Mouse (Mus musculus) liver, embryonic 16.5 days (tissue): ENCODE data around the gene Nlrc4. TPM values are rescaled to one million over a fixed set of nuclear protein-coding genes. Genes with fewer than 3 reads are reported as not detected.

Experiments
- ATAC-seq: fragments of 200-750 bp; cut with Nextera tagmentation; 2 replicates; pipeline ENCODE4 v1.8.0; 2017; ENCODE audit warnings: low read depth, mild to moderate bottlenecking, moderate number of reproducible peaks, moderate library complexity
- H3K27ac ChIP-seq: fragments of 300-500 bp; sonication (generic); 2 replicates; pipeline ENCODE4 v1.5.1; 2014; ENCODE audit warnings: mild to moderate bottlenecking, low read length
- H3K27me3 ChIP-seq: fragments of 300-500 bp; sonication (generic); 2 replicates; pipeline ENCODE4 v1.6.1; 2014; ENCODE audit warnings: low read depth, low read length, mixed read lengths; ENCODE audit not compliant: control insufficient read depth, insufficient read depth
- H3K36me3 ChIP-seq: fragments of 300-500 bp; sonication (generic); 2 replicates; pipeline ENCODE4 v1.6.1; 2014; ENCODE audit warnings: mild to moderate bottlenecking; ENCODE audit not compliant: control insufficient read depth, insufficient read depth
- H3K4me1 ChIP-seq: fragments of 300-500 bp; sonication (generic); 2 replicates; pipeline ENCODE4 v1.6.1; 2014; ENCODE audit warnings: low read depth, low read length, mixed read lengths; ENCODE audit not compliant: control insufficient read depth
- H3K4me2 ChIP-seq: fragments of 300-500 bp; sonication (generic); 2 replicates; pipeline ENCODE4 v1.6.1; 2014; ENCODE audit warnings: low read depth, low read length, mixed read lengths
- H3K4me3 ChIP-seq: fragments of 300-500 bp; sonication (generic); 2 replicates; pipeline ENCODE4 v1.5.1; 2014; ENCODE audit warnings: low read depth, mild to moderate bottlenecking, low read length
- H3K9ac ChIP-seq: fragments of 300-500 bp; sonication (generic); 2 replicates; pipeline ENCODE4 v1.6.1; 2014; ENCODE audit warnings: low read depth, low read length
- H3K9me3 ChIP-seq: fragments of 300-500 bp; sonication (generic); replicated peaks from 2 replicates; pipeline ENCODE4 v1.6.1; 2016; ENCODE audit warnings: low read length; ENCODE audit not compliant: control insufficient read depth
- WGBS: fragments of 180-500 bp; shearing (Covaris S2); extraction: QIAGEN DNeasy Blood & Tissue Kit; methylation state at CpG from one replicate; pipeline ENCODE4 v1.1.7; 2014; ENCODE audit not compliant: insufficient replicate concordance; 5-methylcytosine and 5-hydroxymethylcytosine counted together
- polyA plus RNA-seq: library from polyadenylated mRNA; unstranded; fragments of >200 nt; fragmentation: Nextera tagmentation; extraction: Ambion mirVana; gene quantifications from 2 replicates; pipeline ENCODE4 v1.2.1, GENCODE M21; 2015

Gene Nlrc4
- 0.36 and 0.44 TPM in 2 replicates for polyA plus RNA-seq

DNA sequence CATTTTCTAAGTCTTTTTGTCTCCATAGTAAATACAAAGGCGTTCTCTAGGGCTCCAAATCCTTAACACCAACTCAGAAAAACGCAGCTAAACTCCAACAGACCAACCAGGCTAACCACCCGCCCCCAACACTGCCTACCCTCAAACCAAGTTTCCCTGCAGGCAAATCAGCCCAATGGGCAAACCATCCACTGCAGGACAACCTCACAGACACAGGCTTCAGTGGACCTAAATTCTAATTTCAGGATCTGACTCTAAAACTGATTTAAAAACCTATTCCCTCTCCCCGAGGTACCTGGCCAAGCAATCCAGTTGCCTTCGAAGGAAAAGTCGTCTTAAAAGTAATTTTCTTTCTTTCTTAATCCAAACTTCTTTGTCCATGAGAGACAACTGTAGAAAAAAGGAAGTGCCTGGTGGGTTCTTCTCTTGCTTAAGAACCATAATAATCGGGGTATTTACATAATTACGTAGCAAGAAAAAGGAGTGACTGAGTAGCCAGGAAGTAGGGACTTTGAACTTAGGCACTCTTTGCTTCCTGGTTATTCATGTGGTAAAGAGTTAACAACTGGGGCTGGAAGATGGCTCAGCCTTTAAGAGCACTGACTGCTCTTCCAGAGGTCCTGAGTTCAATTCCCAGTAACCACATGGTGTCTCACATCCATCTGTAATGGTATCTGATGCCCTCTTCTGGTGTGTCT, at the start of gene Nlrc4:
TSS of gene Nlrc4 (minus strand) at position 432 of the 698 bp plus-strand sequence.
- H3K9me3 ChIP-seq: no peaks in the 10 kb centered on the region
- H3K4me1 ChIP-seq: no peaks in the 10 kb centered on the region
- ATAC-seq: no peak
- no peak within 1 kb of the TSS for H3K27ac ChIP-seq
- no peak within 1 kb of the TSS for H3K9ac ChIP-seq
- H3K27me3 ChIP-seq: no peaks in the 10 kb centered on the region
- WGBS: 34% methylated on average over 8 of the region's 8 CpGs
- H3K36me3 ChIP-seq: no peaks in the 10 kb centered on the region
- no peak within 1 kb of the TSS for H3K4me3 ChIP-seq
- no peak within 1 kb of the TSS for H3K4me2 ChIP-seq

DNA sequence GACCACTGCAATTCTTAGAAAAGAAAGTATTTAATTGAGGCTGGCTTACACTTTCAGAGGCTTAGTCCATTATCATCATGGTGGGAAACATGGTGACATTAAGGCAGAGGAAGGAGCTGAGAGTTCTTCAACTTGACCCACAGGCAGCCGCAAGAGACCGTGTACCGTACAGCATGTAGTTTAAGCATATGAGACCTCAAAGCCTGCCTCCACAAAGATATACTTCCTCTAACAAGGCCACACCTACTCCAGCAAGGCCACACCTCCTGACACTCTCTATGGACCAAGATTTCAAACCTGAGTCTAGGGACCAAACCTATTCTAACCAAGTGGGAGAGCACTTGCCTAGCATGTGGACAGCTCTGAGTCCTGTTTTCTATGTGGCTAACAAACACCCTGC, 49.7 kb upstream of the Nlrc4 start:
- no peaks in the 10 kb centered on the region for H3K36me3 ChIP-seq
- ATAC-seq: 0 out of 2 replicates have a peak, but pooled peaks have one; percentile 30
- H3K9ac ChIP-seq: no peak overlapping the region
- WGBS: 34% methylated on average over 3 of the region's 3 CpGs
- no peaks in the 10 kb centered on the region for H3K9me3 ChIP-seq
- no peak overlapping the region for H3K27ac ChIP-seq
- no peak overlapping the region for H3K4me3 ChIP-seq
- H3K4me2 ChIP-seq: no peak overlapping the region
- H3K4me1 ChIP-seq: no peaks in the 10 kb centered on the region
- no peaks in the 10 kb centered on the region for H3K27me3 ChIP-seq

DNA sequence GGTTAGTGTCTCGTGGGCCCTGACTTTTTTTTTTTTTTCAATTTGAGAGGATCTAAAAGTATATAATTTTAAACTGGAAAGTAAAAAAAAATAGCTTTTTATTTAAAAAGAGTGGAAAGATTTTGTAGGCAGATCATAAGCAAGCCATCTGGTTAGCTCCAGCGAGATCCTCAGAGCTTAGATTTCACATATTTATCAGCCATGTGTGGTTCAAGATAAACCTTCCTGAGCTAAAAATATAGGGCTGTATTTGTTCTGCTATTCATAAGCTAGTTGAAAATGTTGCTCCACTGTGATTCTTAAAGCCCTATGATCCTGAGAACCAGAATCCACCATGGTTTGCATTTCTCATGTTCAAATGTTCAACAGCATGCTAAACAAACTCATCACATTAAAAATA, 49.0 kb upstream of the Nlrc4 start:
- no peaks in the 10 kb centered on the region for H3K9me3 ChIP-seq
- H3K4me1 ChIP-seq: no peaks in the 10 kb centered on the region
- H3K4me2 ChIP-seq: no peak overlapping the region
- H3K36me3 ChIP-seq: no peaks in the 10 kb centered on the region
- no peak overlapping the region for H3K27ac ChIP-seq
- WGBS: 33% methylated on average over 2 of the region's 2 CpGs
- H3K4me3 ChIP-seq: no peak overlapping the region
- no peak for ATAC-seq
- H3K27me3 ChIP-seq: no peaks in the 10 kb centered on the region
- no peak overlapping the region for H3K9ac ChIP-seq

- peaks cover 28% of the 10 kb centered on the region for H3K36me3 ChIP-seq
- no peak overlapping the region for H3K27ac ChIP-seq
- no peak overlapping the region for H3K4me3 ChIP-seq
- no peak overlapping the region for H3K4me2 ChIP-seq
- no peak overlapping the region for H3K9ac ChIP-seq
- no peaks in the 10 kb centered on the region for H3K9me3 ChIP-seq
- H3K4me1 ChIP-seq: no peaks in the 10 kb centered on the region
- H3K27me3 ChIP-seq: no peaks in the 10 kb centered on the region
- no peak for ATAC-seq
Measured at GRCm38 (mm10) chr17:74501085-74501484, 42.1 kb upstream of the Nlrc4 start.

- H3K27me3 ChIP-seq: no peaks in the 10 kb centered on the region
- 69% methylated on average over 4 of the region's 4 CpGs for WGBS
- no peaks in the 10 kb centered on the region for H3K9me3 ChIP-seq
- ATAC-seq: no peak
- no peak overlapping the region for H3K27ac ChIP-seq
- H3K9ac ChIP-seq: no peak overlapping the region
- no peaks in the 10 kb centered on the region for H3K4me1 ChIP-seq
- H3K4me2 ChIP-seq: no peak overlapping the region
- no peak overlapping the region for H3K4me3 ChIP-seq
- peaks cover 35% of the 10 kb centered on the region for H3K36me3 ChIP-seq
Measured at GRCm38 (mm10) chr17:74500204-74500603, 41.3 kb upstream of the Nlrc4 start.

- WGBS: 66% methylated on average over 3 of the region's 3 CpGs
- H3K27me3 ChIP-seq: no peaks in the 10 kb centered on the region
- peaks cover 33% of the 10 kb centered on the region for H3K36me3 ChIP-seq
- peak; percentile 57 for ATAC-seq
- H3K27ac ChIP-seq: peak overlapping the region; percentile 92
- H3K4me3 ChIP-seq: peak overlapping the region; percentile 98
- H3K9me3 ChIP-seq: no peaks in the 10 kb centered on the region
- H3K9ac ChIP-seq: peak overlapping the region; percentile 98
- H3K4me2 ChIP-seq: peak overlapping the region; percentile 61
- H3K4me1 ChIP-seq: peaks cover 8% of the 10 kb centered on the region
Measured at GRCm38 (mm10) chr17:74491565-74491964, 32.6 kb upstream of the Nlrc4 start.

- H3K4me2 ChIP-seq: peak overlapping the region; percentile 61
- WGBS: 1% methylated on average over 12 of the region's 12 CpGs
- no peaks in the 10 kb centered on the region for H3K9me3 ChIP-seq
- H3K4me3 ChIP-seq: peak overlapping the region; percentile 98
- H3K27me3 ChIP-seq: no peaks in the 10 kb centered on the region
- H3K36me3 ChIP-seq: peaks cover 22% of the 10 kb centered on the region
- peak overlapping the region; percentile 99 for H3K27ac ChIP-seq
- H3K4me1 ChIP-seq: peaks cover 8% of the 10 kb centered on the region
- H3K9ac ChIP-seq: peak overlapping the region; percentile 98
- ATAC-seq: no peak
Measured at GRCm38 (mm10) chr17:74489901-74490220, 30.9 kb upstream of the Nlrc4 start.

GRCm38 (mm10) chr17:74489024-74489900, 30.3 kb upstream of the Nlrc4 start, which contains the start of gene Yipf4:
Gene Yipf4 (plus strand): TSS chr17:74489493.
- peak within 1 kb of the TSS; percentile 61 for H3K4me2 ChIP-seq
- H3K4me3 ChIP-seq: peak within 1 kb of the TSS; percentile 98
- no peaks in the 10 kb centered on the region for H3K9me3 ChIP-seq
- H3K4me1 ChIP-seq: peaks cover 8% of the 10 kb centered on the region
- peak within 1 kb of the TSS; percentile 99 for H3K27ac ChIP-seq
- no peaks in the 10 kb centered on the region for H3K27me3 ChIP-seq
- peak within 1 kb of the TSS; percentile 98 for H3K9ac ChIP-seq
- ATAC-seq: peak; percentile 97
- 4% methylated on average over 58 of the region's 58 CpGs for WGBS
- H3K36me3 ChIP-seq: peaks cover 16% of the 10 kb centered on the region
